Mouse (Mus musculus) layer of hippocampus, adult 18-20 months (tissue): ENCODE data around the gene Ndufv1. TPM values are rescaled to one million over a fixed set of nuclear protein-coding genes. Genes with fewer than 3 reads are reported as not detected.
"Not testable (repeated sequence)": the region's sequence is repeated elsewhere in the genome, so short reads cannot be mapped to it uniquely, and the experiment has no call there.

Source experiments
- DNase-seq, 2 experiments: peaks; one replicate each; pipeline ENCODE4 v3.0.0; 2022; ENCODE audit warnings: low spot score in 2 of 2
- total RNA-seq, 2 experiments: library from RNA; stranded (reverse); gene quantifications; 2 replicates each; pipeline ENCODE4 v1.2.3; 2021

Gene Ndufv1
- total RNA-seq, 2 experiments from 2014 or later: 257 TPM

DNA sequence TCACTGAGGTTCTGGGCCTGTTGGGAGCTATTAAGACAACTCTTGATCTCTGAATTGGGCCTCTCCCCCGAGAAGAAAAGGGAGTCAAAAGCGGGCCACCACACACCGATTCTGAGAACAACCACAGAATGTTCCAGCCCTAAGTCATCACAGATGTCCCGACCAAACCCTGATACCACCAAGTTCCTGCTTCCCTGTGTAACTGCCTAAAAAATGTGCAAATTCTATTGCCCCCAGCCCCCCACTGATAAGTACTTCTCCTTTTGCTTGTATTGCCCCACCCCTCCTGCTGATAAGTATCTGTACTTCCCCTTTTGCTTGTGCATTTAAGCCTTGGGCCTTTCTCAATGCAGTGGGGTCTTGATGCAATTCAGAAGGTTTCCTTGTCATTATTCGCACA is 31.5 kb upstream of the Ndufv1 start:
- not testable (repeated sequence) for DNase-seq

DNA sequence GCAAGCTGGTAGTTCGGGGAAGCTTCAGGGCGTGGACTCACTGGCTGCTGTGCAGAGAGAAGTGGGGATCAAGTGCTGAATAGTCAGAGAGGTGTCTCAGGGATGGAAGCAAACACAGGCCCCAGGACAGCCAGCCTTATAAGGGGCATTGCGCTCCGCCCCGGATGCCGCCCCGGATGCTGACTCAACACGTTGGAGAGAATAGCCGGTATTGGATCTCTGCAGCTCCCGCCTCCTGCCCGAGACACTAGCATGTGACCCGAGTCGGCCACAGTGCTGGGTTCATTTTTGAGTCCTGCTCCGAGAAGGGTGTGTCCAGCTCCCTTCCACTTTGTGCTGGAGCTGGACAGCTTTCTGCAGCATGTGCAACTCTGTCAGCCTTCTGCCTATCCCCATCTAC is 29.5 kb upstream of the Ndufv1 start:
- DNase-seq: no peak

DNA sequence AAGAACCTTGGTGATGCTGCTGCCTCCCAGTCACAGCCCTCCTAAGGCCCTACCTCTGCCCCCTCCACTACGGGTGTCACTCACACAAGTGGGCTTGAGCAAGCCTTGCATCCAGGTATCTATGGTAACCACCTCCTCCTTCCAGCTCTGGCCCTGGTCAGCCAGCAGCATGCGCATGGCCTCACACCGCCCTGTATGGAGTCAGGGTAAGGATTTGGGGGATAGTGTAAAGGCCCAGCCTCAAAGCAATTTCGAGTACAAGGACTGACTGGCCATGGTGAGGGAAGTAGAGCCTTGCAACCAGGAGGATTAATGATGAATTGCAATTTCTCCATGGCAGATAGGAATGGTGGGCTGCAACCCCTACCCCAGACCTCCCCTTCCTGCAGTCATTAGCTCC is 28.9 kb upstream of the Ndufv1 start:
- DNase-seq: not testable (repeated sequence)

DNA sequence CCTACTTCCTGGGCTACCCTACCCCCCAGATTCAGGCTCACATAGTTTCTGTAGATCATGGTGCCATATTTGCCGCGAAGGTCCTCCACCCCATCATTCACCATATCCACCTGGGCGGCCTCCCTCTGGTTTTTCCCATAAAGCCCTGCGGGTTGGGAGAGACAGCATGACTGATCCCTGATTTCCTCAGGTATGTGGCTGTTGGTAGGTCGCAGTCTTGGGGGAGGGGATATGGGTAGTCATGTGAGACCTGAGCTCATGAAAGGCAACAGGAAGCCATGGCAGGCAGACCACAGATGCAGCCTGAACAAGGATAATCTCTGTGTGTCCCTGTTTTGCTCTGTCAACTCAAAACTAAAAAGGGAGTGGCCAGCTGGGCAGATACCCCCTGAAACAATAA is 28.3 kb upstream of the Ndufv1 start:
- DNase-seq: not testable (repeated sequence)

DNA sequence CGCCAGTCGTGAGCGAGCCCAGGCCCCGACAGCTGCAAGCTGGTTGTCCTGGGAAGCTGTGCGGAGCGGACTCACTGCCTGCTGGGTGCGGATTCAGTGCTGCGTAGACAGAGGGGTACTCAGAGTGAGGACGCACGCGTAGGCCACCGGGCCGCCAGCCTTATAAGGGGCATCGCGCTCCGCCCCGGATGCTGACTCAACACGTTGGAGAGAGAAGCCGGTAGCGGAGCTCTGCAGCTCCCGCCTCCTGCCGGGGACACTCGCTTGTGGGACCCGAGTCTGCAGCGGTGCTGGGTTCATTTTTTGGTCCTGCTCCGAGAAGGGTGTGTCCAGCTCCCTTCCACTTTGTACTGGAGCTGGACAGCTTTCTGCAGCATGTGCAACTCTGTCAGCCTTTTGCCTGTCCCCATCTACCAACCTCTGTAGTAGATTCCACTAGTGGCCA is 25.2 kb upstream of the Ndufv1 start, which contains the start of gene Gstp1:
TSS of gene Gstp1 (minus strand) at position 198 of the 445 bp plus-strand sequence.
- DNase-seq: peak; percentile 89 to 94

DNA sequence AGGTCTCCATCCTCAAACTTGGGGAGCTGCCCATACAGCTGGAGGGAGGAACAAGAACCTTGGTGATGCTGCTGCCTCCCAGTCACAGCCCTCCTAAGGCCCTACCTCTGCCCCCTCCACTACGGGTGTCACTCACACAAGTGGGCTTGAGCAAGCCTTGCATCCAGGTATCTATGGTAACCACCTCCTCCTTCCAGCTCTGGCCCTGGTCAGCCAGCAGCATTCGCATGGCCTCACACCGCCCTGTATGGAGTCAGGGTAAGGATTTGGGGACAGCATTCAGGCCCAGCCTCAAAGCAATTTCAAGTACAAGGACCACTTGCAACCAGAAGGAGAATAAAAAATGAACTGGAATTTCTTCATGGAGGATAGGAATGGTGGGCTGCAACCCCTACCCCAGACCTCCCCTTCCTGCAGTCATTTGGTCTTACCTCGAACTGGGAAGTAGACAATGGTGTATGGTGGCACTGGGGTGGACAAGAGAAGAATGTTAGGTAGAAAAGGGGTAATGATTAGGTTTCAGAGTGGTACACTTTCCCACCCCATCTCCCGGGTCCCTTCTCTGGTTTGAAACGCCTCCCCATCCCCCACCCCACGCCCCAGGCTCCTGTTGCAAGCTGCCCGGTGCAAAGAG is 24.7 kb upstream of the Ndufv1 start:
- not testable (repeated sequence) for DNase-seq

DNA sequence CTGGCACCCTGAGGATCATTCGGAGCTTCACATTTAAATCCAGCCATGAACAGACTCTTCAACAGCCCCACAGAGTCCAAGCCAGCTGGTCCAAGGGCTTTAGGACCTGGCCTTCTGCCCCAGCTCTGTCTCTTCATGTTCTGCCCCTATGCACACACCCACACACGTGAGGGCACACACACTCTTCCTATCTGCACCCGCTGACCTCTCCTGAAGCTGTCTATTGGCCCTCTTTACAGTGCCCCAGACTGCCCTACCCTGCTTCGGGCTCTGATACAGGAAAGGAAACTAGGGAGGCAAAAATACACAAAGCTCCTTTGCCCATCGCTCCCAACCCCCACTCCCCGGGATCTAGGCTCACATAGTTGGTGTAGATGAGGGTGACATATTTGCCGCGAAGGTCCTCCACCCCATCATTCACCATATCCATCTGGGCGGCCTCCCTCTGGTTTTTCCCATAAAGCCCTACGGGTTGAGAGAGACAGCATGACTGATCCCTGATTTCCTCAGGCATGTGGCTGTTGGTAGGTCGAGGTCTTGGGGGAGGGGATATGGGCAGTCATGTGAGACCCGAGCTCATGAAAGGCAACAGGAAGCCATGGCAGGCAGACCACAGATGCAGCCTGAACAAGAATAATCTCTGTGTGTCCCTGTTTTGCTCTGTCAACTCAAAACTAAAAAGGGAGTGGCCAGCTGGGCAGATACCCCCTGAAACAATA is 23.9 kb upstream of the Ndufv1 start:
- no peak for DNase-seq

DNA sequence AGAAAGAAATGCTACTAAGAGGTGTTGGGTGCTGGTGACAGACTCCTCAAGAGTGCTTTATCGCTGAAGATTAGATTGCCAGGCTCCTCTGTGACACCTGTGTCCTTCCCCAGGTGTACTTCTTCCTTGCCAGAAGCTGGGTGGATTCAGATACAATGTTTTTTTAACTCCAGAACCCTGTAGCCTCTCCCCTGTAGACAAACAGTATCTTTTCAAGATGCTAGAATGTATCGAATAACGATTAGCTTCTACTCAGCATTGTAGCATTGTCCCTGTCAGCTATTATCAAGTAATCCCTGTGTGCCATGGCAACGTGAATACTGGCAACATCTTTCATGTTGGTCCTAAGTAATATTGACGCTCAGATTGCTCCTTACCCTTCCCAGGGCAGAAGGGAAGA is 21.1 kb upstream of the Ndufv1 start:
- no peak for DNase-seq

DNA sequence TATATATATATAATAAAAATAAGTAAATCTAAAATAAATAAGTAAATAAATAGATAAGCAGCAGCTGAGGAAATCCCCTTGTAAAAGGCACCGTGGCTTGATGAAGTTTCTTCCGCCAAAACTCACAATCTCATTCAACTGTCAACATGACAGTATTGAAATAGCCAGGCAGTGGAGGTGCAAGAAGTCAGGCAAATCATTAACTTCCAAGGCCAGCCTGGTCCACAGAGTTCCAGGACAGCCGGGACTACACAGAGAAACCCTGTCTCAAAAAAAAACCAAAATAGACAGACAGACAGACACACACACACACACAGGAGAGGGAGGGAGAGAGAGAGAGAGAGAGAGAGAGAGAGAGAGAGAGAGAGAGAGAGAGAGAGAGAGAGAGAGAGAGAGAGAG is 20.7 kb upstream of the Ndufv1 start:
- no peak for DNase-seq

DNA sequence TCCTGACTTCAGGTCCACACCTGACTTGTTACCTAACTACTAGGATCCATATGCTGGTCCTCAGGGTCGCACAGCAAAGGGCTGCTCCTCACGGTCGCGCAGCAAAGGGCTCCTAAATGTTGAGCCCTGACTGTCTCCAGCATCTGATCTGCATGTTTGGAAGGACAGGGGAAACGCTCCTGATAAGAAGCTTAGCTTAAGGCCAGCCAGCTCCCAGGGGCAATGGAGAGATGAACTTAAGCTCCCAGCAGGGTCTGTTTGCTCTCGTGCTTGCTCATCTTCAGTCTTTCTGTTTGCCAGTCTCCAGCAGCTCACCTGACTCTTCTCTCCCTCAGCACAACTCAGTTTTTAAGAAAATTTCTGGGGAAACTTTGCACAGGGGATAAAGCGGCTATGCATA is 20.1 kb upstream of the Ndufv1 start:
- DNase-seq: no peak

DNA sequence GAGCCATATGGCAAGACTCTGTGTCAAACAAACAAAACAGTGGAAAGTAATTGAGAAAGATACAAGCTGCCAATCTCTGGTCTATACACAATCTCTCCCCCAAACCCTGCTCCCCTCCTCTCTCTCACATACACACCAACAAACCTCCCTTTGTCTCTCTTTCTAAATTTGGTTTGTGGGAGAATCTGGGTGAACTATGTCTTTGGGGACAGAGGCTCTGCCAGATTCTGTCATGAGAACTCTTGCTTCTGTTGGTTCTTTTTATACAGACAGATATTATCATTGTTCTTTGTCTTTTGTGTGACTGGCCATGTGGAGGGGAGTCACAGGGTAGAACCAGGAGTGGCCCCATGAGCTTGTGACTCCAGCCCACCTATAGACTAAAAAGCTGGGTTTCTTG is 15.0 kb upstream of the Ndufv1 start:
- DNase-seq: no peak

DNA sequence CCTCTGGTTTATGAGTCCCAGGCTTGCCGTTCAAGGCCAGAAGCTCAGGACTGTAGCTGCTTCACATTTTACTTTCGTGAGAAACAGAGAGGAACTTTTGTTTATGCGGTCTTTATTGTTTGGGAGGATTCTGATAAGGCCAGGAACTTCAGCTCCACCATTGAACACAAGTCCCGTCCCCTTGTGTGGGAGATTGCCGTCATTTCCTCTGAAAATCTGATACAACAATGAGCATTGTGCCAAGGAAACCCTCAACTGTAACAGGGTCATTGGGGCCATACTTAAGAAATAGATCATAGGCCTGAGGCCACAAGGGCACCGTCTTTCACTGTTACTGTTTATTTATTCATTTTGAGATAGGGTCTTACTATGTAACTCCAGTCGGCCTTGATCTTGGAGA is 10.6 kb upstream of the Ndufv1 start:
- no peak for DNase-seq

DNA sequence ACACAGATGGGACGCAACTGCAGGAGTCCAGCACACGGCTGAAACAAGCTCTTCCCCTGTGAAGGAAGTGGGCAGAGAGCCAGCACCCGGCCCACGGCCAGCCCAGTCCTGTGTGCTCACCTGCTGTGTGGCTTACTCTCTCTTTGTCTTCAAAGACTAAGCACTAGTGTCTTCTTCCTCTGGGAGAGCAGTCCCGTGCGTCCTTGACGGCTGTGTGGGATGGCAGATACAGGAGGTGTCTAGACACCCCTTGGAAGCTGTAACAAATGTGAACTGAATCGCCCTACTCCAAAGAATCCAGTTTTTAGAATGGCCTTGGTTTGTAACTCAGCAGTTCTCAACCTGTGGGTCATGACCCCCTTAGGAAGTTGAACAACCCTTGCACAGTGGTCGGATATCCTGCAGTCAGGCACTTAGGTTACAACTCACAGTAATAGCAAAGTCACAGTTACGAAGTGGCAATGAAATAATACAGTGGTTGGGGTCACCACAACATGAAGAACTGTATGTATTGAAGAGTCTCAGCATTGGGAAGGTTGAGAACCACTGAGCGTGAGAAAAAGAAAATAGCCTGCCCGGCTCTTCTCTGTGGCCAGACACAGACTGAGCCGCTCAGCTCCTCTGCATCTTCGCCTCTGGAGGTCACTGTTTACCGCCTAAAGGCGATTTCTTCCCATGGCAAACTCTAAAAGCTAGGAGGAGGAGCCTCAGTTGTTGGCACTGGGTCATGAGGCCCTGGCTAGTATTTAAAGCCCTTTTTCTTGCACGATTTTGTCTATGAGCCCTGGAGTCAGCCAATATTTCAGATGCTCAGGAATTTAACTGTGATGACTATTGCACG is 6.4 kb upstream of the Ndufv1 start:
- peak; percentile 65 to 89 for DNase-seq

DNA sequence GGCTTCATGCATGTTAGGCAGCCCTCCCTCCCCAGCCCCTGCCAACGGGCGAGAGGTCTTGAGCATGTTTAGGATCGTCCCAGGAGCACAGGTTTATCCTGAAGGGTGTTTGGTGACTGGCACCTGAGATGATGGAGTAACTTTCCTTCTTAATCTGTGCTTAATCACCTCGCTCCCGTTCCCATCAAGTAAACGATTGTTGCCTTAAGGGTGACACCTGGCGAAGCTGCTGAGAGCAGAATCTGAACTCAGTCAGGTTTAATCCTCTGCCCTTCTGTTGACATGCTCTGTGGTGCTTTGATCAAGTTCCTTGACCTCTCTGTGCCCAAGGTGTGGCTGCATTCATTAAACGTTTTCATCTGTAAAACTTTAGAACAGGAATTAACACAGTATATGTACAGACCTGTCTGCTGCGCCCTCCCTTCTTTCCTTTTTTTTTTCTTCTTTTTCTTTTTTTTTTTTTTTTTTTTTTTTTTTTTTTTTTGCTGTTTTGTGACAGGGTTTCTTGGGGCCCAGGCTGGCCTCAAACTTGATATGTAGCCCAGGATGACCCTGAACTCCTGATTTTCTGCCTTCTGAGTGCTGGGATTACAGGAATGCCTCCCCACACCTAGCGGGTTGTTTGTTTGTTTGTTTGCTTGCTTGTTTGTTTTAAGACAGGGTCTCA is 5.4 kb upstream of the Ndufv1 start:
- DNase-seq: no peak

DNA sequence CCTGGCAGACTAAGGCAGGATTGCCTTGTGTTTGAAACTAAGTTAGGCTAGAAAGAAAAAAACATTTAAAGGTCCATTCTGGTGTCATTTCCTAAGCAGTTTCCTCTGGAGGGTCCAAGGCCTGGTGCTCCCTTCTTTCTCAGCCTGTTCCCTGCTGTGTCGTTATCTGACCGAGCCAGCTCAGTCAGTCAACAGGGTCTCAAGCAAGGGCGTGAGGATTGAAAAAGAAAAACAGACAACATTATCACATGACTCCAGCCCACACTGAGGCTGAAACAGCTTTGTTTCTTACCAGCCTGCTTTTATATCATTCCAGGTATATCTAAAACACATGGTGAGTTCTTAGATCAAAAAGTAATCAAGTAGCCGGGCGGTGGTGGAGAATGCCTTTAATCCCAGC is 3.0 kb upstream of the Ndufv1 start:
- DNase-seq: no peak

DNA sequence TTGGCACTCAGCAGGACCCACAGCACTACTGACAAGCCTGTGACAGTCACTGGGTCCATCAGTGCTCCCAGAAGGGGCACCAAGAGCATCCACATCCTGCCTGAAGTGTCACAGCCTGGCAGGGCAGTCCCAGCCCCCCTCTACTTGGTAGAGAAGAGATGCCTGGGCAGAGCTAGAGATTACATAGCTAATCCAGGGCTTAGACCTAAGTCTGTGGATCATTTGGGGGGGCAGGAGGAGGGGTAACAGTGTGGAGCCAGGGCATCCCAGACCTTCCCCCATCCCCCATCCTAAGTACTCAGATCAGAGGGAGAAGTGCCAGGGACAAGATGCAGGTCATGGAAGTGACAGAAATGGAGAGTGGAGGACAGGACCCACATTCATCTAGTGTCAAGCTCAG is 2.2 kb upstream of the Ndufv1 start:
- DNase-seq: no peak

DNA sequence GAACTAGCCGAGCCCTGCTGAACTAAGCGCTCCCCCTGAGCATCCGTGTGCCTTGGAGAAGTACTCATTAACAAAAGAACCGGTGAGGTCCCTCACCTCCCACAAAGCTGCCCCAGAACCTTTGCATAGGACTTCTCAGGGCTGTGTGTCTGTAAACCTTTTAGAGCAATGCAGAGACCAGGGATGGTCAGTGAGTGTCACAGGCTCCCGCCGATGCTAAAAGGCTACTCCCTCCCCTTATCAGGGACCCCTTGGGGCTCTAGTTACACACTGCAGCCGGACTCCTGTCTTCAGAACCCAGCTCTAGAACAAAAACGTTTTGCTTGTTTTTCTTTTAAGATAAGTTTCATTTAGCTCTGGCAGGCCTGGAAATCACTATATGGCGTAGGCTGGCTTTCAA is 460 bp upstream of the Ndufv1 start:
- DNase-seq: no peak

DNA sequence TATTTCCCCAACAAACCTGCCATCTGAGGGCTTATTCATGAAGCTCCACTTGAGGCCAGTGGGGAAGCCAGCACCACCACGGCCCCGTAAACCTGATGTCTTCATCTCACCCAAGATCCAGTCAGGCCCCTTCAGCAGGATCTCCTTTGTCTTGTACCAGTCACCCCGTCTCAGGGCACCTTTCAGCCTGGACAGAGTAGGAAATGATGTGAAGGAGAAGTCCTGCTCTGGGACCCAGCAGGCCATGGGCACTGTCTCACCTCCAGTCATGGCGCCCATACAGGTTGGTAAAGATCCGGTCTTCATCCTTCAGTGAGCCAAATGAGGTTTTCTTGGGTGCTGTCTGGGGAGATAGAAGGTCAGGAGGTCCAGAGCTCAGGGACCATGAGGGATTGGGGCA is 1.5 kb downstream of the Ndufv1 start:
- no peak for DNase-seq

DNA sequence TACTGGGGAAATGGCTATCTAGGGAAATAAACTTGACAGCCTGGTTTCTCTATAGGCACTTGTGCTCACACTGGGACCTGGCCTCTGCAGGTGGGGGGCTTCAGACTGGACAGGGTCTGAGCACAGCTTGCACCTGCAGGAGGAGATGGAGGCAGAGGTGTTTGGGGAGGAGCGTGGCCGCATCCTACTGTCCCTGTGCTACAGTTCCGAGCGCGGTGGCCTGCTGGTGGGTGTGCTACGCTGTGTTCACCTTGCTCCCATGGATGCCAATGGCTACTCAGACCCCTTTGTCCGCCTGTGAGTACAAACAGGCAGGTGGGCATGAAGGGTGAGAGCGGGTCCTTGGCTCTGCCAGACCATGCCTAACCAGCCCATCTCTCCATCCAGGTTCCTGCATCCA is 6.6 kb downstream of the Ndufv1 start:
- no peak for DNase-seq

DNA sequence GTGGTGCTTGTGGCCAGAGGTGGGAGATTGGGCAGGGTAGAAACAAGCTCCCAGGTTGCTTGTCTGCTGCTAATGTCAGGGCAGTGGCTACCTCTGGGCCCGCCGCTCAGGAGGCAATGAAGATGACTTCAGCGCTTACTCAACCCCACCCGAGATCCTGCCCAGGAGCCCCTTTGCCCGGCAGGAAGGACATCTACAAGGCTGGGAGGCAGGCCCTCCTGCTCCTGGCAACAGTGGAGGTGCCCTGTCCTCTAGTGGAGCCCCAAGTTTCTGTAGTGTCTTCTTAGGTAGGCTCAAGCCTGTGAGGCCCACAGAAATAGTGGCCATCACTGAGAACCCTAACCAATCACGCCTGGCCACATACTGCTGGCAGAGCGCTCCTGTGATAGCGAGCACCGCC is 7.5 kb downstream of the Ndufv1 start:
- DNase-seq: no peak

DNA sequence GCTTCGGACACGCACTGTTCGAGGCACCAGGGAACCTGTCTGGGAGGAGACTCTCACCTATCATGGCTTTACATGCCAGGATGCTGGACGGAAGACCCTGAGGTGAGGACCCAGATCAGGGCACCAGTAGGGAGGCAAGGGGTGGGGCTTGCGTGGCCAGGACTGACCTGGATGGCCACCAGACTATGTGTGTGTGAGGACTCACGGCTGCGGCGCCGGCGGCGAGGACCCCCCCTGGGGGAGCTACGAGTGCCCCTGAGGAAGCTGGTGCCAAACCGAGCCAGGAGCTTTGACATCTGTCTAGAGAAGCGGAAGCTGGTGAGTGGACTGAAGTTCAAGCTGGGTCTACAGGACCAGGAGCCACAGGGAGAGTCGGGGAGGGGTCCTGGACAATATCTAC is 8.3 kb downstream of the Ndufv1 start:
- DNase-seq: no peak

DNA sequence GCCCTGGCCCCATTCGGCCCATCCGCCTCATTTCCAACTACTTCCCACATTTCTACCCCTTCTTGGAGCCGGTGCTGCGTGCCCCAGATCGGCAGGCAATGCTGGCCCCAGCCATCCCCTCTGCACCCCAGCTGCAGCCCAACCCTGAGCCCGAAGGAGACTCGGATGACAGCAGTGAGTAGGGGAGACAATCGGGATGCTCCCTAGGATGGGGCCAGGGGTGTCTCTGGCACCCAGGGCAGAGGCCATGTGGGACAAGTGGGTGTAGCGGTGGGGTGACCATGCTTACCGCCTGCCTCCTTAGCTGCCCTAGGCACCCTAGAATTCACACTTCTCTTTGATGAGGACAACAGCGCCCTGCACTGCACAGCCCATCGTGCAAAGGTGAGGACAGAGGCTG is 9.0 kb downstream of the Ndufv1 start:
- DNase-seq: no peak
